ENCODE assay signal across 9 mouse cellular contexts in the genomic region with DNA sequence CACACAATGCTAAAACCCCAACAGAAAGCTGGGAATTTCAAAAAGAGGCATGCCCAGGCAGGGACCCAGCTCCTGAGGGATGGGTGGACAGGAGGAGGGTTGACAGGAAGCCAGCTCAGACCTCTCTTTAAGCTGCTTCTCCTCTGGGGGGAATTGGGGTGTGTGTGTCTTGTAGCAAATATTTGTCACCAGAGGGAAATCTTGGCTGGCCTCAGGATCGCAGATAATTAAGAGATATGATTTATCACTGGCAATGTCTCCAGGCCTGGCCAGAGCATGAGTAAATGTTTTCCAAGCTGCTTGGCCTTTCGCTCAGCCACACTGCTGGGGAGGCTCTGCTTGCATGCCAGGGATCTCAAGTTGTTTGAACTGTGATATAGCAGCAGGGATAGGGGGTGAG.
DNase-seq lines count a peak whose midpoint lies in the region; ATAC-seq and TF ChIP-seq lines count a peak whose summit lies in the region.
"Had no signal": no experiment of that assay in that cellular context is flagged by ENCODE, and none has a peak within 500 bp of the region (broad histone marks: within the 10 kb centered on the region; RNA-seq: fewer than 3 reads in every experiment).

No protein-coding gene starts in this region.

- DNase-seq in heart, adult 2 months: peak; percentile 30 to 50
- DNase-seq in urinary bladder, postnatal 25 days (ENCODE audit: low spot score): peak; percentile 12
- DNase-seq in urinary bladder, adult 18-20 months (ENCODE audit: low spot score in 2 of 2): no peak
- DNase-seq in kidney, postnatal 0 days (ENCODE audit: low spot score): peak; percentile 72
- no peak for DNase-seq in stomach, postnatal 0 days (ENCODE audit: low spot score)
- DNase-seq in layer of hippocampus, postnatal 10 days (ENCODE audit: low spot score in 2 of 2): no peak
- DNase-seq in spleen, postnatal 36 days (ENCODE audit: low spot score in 2 of 2): no peak

- H3K27me3 ChIP-seq in heart, adult 2 months (ENCODE audit: control insufficient read depth, insufficient read depth, low read length): no peaks in the 10 kb centered on the region
- H3K27me3 ChIP-seq in heart, embryonic 11.5 days (ENCODE audit: control insufficient read depth, insufficient read depth, low read length): no peaks in the 10 kb centered on the region; the same call in 1 of the 2 replicates
- no peaks in the 10 kb centered on the region for H3K27me3 ChIP-seq in kidney, postnatal 0 days (ENCODE audit: insufficient read depth, low read length)
- H3K27me3 ChIP-seq in stomach, postnatal 0 days (ENCODE audit: control insufficient read depth, insufficient read depth, low read length): no peaks in the 10 kb centered on the region
- H3K27me3 ChIP-seq: embryonic facial prominence, embryonic 12.5 days had no signal

- no peak overlapping the region for H3K9ac ChIP-seq in heart, adult 2 months (ENCODE audit: low read depth, low read length)
- no peak overlapping the region for H3K9ac ChIP-seq in heart, embryonic 11.5 days (ENCODE audit: low read depth, low read length)
- H3K9ac ChIP-seq in kidney, postnatal 0 days (ENCODE audit: low read depth, low read length): no peak overlapping the region
- H3K9ac ChIP-seq in stomach, postnatal 0 days (ENCODE audit: low read length): no peak overlapping the region
- H3K9ac ChIP-seq: embryonic facial prominence, embryonic 12.5 days had no signal

- intact Hi-C loops in heart, adult 2 months (cut with DNase I): no loop called here

- no peak overlapping the region for H3K4me3 ChIP-seq in heart, adult 2 months
- no peak overlapping the region for H3K4me3 ChIP-seq in heart, embryonic 11.5 days (ENCODE audit: low read depth, low read length)
- H3K4me3 ChIP-seq in kidney, postnatal 0 days (replicated peaks; ENCODE audit: low read depth, low read length): no peak overlapping the region
- H3K4me3 ChIP-seq in stomach, postnatal 0 days (ENCODE audit: low read depth, low read length): no peak overlapping the region
- H3K4me3 ChIP-seq: embryonic facial prominence, embryonic 12.5 days had no signal

- no peaks in the 10 kb centered on the region for H3K9me3 ChIP-seq in heart, embryonic 11.5 days (replicated peaks; ENCODE audit: control insufficient read depth, low read length)
- H3K9me3 ChIP-seq in kidney, postnatal 0 days (replicated peaks; ENCODE audit: low read length): no peaks in the 10 kb centered on the region
- no peaks in the 10 kb centered on the region for H3K9me3 ChIP-seq in stomach, postnatal 0 days (ENCODE audit: control insufficient read depth, low read length)
- H3K9me3 ChIP-seq: embryonic facial prominence, embryonic 12.5 days had no signal

- no peak for ATAC-seq in heart, embryonic 11.5 days (replicated peaks; ENCODE audit: insufficient number of reproducible peaks, low FRiP score, low TSS enrichment)
- no peak for ATAC-seq in kidney, postnatal 0 days (replicated peaks; ENCODE audit: low FRiP score, low read depth)
- no peak; the same call in 1 of the 2 replicates for ATAC-seq in stomach, postnatal 0 days (ENCODE audit: low FRiP score, low TSS enrichment)

- no peak overlapping the region for H3K4me2 ChIP-seq in heart, embryonic 11.5 days
- no peak overlapping the region for H3K4me2 ChIP-seq in kidney, postnatal 0 days (ENCODE audit: low read length)
- no peak overlapping the region for H3K4me2 ChIP-seq in stomach, postnatal 0 days (replicated peaks; ENCODE audit: low read depth)
- H3K4me2 ChIP-seq: embryonic facial prominence, embryonic 12.5 days had no signal

- no peak for TF ChIP-seq EP300 in heart, adult 2 months (IDR thresholded peaks at IDR 0.05; ENCODE audit: insufficient read depth, low read depth, low read length)
- no peak for TF ChIP-seq EP300 in stomach, postnatal 0 days (optimal IDR thresholded peaks at IDR 0.05)

- no peaks in the 10 kb centered on the region for H3K79me2 ChIP-seq in heart, adult 2 months (replicated peaks; ENCODE audit: control insufficient read depth, insufficient read depth, low read length)

- TF ChIP-seq POLR2A in heart, adult 2 months (IDR thresholded peaks at IDR 0.05; ENCODE audit: insufficient read depth, low read depth, low read length): no peak

- no peaks in the 10 kb centered on the region for H3K36me3 ChIP-seq in heart, adult 2 months (ENCODE audit: control insufficient read depth, insufficient read depth, low read length)
- H3K36me3 ChIP-seq in heart, embryonic 11.5 days (ENCODE audit: control insufficient read depth, insufficient read depth, low read length): no peaks in the 10 kb centered on the region
- H3K36me3 ChIP-seq in kidney, postnatal 0 days (ENCODE audit: insufficient read depth, low read length): no peaks in the 10 kb centered on the region
- no peaks in the 10 kb centered on the region for H3K36me3 ChIP-seq in stomach, postnatal 0 days (ENCODE audit: control insufficient read depth, insufficient read depth, low read length)
- H3K36me3 ChIP-seq: embryonic facial prominence, embryonic 12.5 days had no signal

- H3K27ac ChIP-seq in heart, adult 2 months: no peak overlapping the region
- H3K27ac ChIP-seq in heart, embryonic 11.5 days (ENCODE audit: low read depth, low read length): no peak overlapping the region
- H3K27ac ChIP-seq in kidney, postnatal 0 days: no peak overlapping the region
- H3K27ac ChIP-seq in stomach, postnatal 0 days (replicated peaks): no peak overlapping the region
- H3K27ac ChIP-seq: embryonic facial prominence, embryonic 12.5 days had no signal

- 41% methylated on average over 2 of the region's 2 CpGs for WGBS in heart, adult 2 months
- 39% methylated on average over 2 of the region's 2 CpGs for WGBS in heart, embryonic 11.5 days (ENCODE audit: insufficient replicate concordance)
- WGBS in kidney, postnatal 0 days: 36% methylated on average over 2 of the region's 2 CpGs
- whole genome bisulfite sequencing in stomach, postnatal 0 days: 16% methylated on average over 2 of the region's 2 CpGs

- no peak for TF ChIP-seq CTCF in heart, adult 2 months (IDR thresholded peaks at IDR 0.05)
- TF ChIP-seq CTCF in kidney, postnatal 0 days (IDR thresholded peaks at IDR 0.05; ENCODE audit: low read depth): 0 out of 2 replicates have a peak, but pooled peaks have one; percentile 26
- TF ChIP-seq CTCF in stomach, postnatal 0 days (IDR thresholded peaks at IDR 0.05; ENCODE audit: low read depth): peak; percentile 25; the same call in 1 of the 2 replicates

- H3K4me1 ChIP-seq in heart, adult 2 months (ENCODE audit: control insufficient read depth, insufficient read depth, low read length): peaks cover 8% of the 10 kb centered on the region
- 0 out of 2 replicates have a peak, but pooled peaks cover 3% of the 10 kb centered on the region for H3K4me1 ChIP-seq in heart, embryonic 11.5 days (ENCODE audit: control insufficient read depth, insufficient read depth, low read length)
- no peaks in the 10 kb centered on the region for H3K4me1 ChIP-seq in kidney, postnatal 0 days (replicated peaks; ENCODE audit: insufficient read depth, low read length)
- H3K4me1 ChIP-seq in stomach, postnatal 0 days (replicated peaks; ENCODE audit: control insufficient read depth, insufficient read depth): peaks cover 5% of the 10 kb centered on the region

Comparison
In these comparisons a context has a peak if more than half of its experiments do, and no peak if none do; other contexts are left out.
1. DNase-seq: peak in heart, adult 2 months (2 of 2), urinary bladder, postnatal 25 days (single experiment) and kidney, postnatal 0 days (single experiment); none in urinary bladder, adult 18-20 months (0 of 2), stomach, postnatal 0 days (single experiment), layer of hippocampus, postnatal 10 days (0 of 2) and spleen, postnatal 36 days (0 of 2).